Mouse (Mus musculus) limb, embryonic 10.5 days (tissue): ENCODE data around the gene Tbc1d5. TPM values are rescaled to one million over a fixed set of nuclear protein-coding genes. Genes with fewer than 3 reads are reported as not detected.

Experiments used
- DNase-seq: peaks from one replicate; pipeline ENCODE4 v3.0.0-alpha.2; 2017; ENCODE audit warnings: low spot score
- H3K27ac ChIP-seq: fragments of 300-500 bp; sonication (generic); 2 replicates; pipeline ENCODE4 v1.5.1; 2016; ENCODE audit warnings: mild to moderate bottlenecking
- H3K27me3 ChIP-seq: fragments of 300-500 bp; sonication (generic); 2 replicates; pipeline ENCODE4 v1.6.1; 2016; ENCODE audit warnings: low read depth, mild to moderate bottlenecking; ENCODE audit not compliant: poor library complexity, severe bottlenecking
- H3K36me3 ChIP-seq: fragments of 300-500 bp; sonication (generic); 2 replicates; pipeline ENCODE4 v1.6.1; 2016; ENCODE audit warnings: mild to moderate bottlenecking, moderate library complexity
- H3K4me1 ChIP-seq: fragments of 300-500 bp; sonication (generic); 2 replicates; pipeline ENCODE4 v1.6.1; 2016
- H3K4me3 ChIP-seq: fragments of 300-500 bp; sonication (generic); 2 replicates; pipeline ENCODE4 v1.5.1; 2016; ENCODE audit warnings: mild to moderate bottlenecking, moderate library complexity
- H3K9me3 ChIP-seq: fragments of 300-500 bp; sonication (generic); replicated peaks from 2 replicates; pipeline ENCODE4 v1.6.1; 2016; ENCODE audit warnings: mild to moderate bottlenecking
- whole genome bisulfite sequencing: fragments of 180-500 bp; shearing (Covaris S2); methylation state at CpG from one replicate; pipeline ENCODE4 v1.1.7; 2016; 5-methylcytosine and 5-hydroxymethylcytosine counted together
- polyA plus RNA-seq: library from polyadenylated mRNA; unstranded; fragments of >200 nt; fragmentation: Nextera tagmentation; extraction: Ambion mirVana; gene quantifications from 2 replicates; pipeline ENCODE4 v1.2.1, GENCODE M21; 2016

The Tbc1d5 gene
- polyA plus RNA-seq, 1 experiment from 2014 or later = 11.3 TPM

DNA sequence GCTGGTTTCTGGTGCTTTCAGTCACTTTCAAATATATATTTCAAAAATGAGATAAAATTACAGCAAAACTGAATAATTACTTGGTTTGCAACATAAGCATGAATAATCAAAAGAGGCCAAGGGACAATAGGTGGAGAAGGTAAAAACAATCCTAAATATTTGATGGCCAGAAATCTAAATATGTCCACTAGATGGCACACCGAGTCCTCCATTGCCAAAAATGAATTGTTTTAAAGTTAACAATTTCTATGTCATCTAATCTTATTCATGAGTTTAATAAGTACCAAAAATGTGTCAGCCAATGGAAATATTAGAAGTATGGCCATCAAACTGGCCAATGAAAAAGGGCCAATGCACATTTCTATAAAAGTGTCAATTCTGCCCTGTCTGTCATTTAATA lies 365.1 kb downstream of the Tbc1d5 start:
- H3K27me3 ChIP-seq = no peaks in the 10 kb centered on the region
- H3K4me1 ChIP-seq = no peaks in the 10 kb centered on the region
- no peak overlapping the region for H3K27ac ChIP-seq
- no peaks in the 10 kb centered on the region for H3K9me3 ChIP-seq
- DNase-seq = no peak
- no peak overlapping the region for H3K4me3 ChIP-seq
- no peaks in the 10 kb centered on the region for H3K36me3 ChIP-seq
- 76% methylated on average over 1 of the region's 1 CpGs for WGBS

- Histone ChIP-seq H3K4me1 (no peaks in the 10 kb centered on the region), H3K9me3 (no peaks in the 10 kb centered on the region), H3K27ac (no peak overlapping the region), H3K4me3 (no peak overlapping the region), H3K27me3 (no peaks in the 10 kb centered on the region), H3K36me3 (no peaks in the 10 kb centered on the region)
- DNase-seq = no peak
- WGBS = 93% methylated on average over 6 of the region's 6 CpGs
Measured at GRCm38 (mm10) chr17:50813580-50813979, 365.6 kb downstream of the Tbc1d5 start.

DNA sequence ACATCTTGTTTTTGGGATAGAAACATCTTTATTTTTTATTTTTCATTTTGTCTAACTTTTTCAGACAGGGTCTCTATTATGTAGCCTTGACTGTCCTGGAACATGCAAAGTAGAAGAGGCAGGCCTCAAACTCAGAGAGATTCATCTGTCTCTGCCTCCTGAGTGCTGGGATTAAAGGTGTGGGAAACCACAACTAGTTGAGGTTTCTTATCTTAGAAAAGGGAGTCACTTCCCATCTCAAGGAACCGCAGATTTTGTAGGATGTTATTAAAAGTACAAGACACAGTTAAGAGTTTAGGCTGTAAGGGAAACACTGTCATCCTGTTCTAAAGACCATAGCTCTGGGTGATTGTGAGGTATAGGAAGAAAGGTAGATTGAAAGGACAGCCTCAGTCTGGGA lies 373.5 kb downstream of the Tbc1d5 start:
- no peak overlapping the region for H3K4me3 ChIP-seq

GRCm38 (mm10) chr17:50803234-50803633 lies 375.9 kb downstream of the Tbc1d5 start:
- H3K9me3 ChIP-seq = no peaks in the 10 kb centered on the region
- WGBS = 91% methylated on average over 6 of the region's 6 CpGs
- H3K4me1 ChIP-seq = peaks cover 2% of the 10 kb centered on the region; the same call in 1 of the 2 replicates
- no peak overlapping the region for H3K27ac ChIP-seq
- H3K27me3 ChIP-seq = no peaks in the 10 kb centered on the region
- no peaks in the 10 kb centered on the region for H3K36me3 ChIP-seq
- no peak overlapping the region for H3K4me3 ChIP-seq
- no peak for DNase-seq

More for the DNA sequence above, 373.5 kb downstream of the Tbc1d5 start:
- DNase-seq = no peak
- Histone ChIP-seq H3K27me3 (no peaks in the 10 kb centered on the region), H3K27ac (no peak overlapping the region), H3K9me3 (no peaks in the 10 kb centered on the region), H3K36me3 (no peaks in the 10 kb centered on the region), H3K4me1 (no peaks in the 10 kb centered on the region)
- WGBS = 96% methylated on average over 1 of the region's 1 CpGs

DNA sequence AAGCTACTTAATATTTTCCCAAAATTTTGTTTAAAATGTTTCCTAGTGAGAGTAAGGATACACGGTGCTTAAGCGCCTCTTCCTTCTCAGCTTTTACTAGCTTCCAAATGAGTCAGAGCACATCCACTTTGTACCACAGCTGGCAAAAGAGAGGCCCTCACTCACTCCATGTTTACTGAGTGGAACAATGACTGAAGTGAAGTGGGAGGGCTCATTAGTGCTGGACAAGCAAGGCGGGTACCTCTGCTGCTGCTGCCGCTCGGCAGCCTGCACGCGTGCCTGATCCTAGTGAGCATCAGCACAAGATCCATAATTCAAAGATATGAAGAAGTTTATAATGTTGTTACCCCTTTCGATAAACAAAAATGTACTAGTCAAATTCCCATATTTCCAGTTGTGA lies 376.8 kb downstream of the Tbc1d5 start:
- no peaks in the 10 kb centered on the region for H3K36me3 ChIP-seq
- no peaks in the 10 kb centered on the region for H3K9me3 ChIP-seq
- no peak overlapping the region for H3K4me3 ChIP-seq
- no peak for DNase-seq
- no peak overlapping the region for H3K27ac ChIP-seq
- WGBS = 92% methylated on average over 8 of the region's 8 CpGs
- peaks cover 2% of the 10 kb centered on the region; the same call in 1 of the 2 replicates for H3K4me1 ChIP-seq
- no peaks in the 10 kb centered on the region for H3K27me3 ChIP-seq

DNA sequence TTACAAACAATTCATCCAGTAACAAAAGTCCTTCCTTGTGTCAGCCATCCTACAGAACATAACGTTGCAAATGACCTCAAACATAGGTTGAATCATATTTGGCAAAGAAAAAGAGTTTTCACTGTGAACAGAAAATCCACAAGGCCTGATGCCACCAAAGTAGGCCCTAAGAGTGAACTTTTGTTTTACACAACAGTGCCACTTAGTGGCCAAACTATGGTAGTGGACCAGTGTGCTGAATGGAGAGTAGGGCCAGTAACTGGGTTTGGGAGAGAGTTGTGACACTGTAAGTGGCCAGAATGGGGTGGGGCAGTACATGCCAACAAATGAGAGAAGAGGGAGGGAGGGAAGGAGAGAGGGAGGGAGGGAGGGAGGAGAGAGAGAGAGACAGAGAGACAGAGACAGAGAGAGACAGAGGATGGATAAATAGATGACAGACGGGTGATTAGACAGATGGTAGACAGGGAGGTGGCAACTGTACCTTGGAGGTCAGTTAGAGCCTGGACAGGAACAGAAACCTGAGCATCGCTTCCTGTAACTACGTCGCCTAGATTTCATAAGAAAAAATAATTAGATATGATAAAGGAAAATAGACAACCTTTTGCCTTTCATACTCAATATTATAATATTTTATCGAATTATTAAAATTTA lies 383.6 kb downstream of the Tbc1d5 start:
- WGBS = 75% methylated on average over 6 of the region's 6 CpGs
- Histone ChIP-seq H3K4me1 (peaks cover 3% of the 10 kb centered on the region; the same call in 1 of the 2 replicates), H3K9me3 (no peaks in the 10 kb centered on the region), H3K4me3 (no peak overlapping the region), H3K36me3 (no peaks in the 10 kb centered on the region), H3K27ac (no peak overlapping the region), H3K27me3 (no peaks in the 10 kb centered on the region)
- peak; percentile 59 for DNase-seq

GRCm38 (mm10) chr17:50791671-50792070 lies 387.5 kb downstream of the Tbc1d5 start:
- Histone ChIP-seq H3K4me1 (peaks cover 4% of the 10 kb centered on the region; the same call in 1 of the 2 replicates), H3K27ac (no peak overlapping the region), H3K4me3 (no peak overlapping the region), H3K27me3 (no peaks in the 10 kb centered on the region), H3K9me3 (no peaks in the 10 kb centered on the region), H3K36me3 (no peaks in the 10 kb centered on the region)
- no peak for DNase-seq
- 85% methylated on average over 2 of the region's 2 CpGs for WGBS

DNA sequence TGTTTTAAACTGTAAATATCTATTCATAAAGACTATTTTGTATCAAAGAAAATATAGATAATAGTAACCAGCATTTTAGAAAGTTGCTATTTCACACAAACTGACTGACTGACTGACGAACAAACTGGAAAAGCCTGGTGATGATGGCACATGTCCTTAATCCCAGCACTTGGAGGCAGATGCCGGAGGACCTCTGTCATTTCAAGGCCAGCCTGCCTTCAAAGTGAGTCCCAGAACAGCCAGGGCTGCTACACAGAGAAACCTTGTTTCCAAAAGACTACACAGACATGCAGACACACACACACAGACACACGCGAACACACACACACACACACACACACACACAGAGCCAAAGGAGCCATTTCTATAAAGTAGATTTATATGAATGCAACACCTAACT lies 390.3 kb downstream of the Tbc1d5 start:
- peaks cover 6% of the 10 kb centered on the region for H3K4me1 ChIP-seq
- 86% methylated on average over 4 of the region's 4 CpGs for WGBS
- DNase-seq = no peak
- no peaks in the 10 kb centered on the region for H3K9me3 ChIP-seq
- no peaks in the 10 kb centered on the region for H3K36me3 ChIP-seq
- H3K4me3 ChIP-seq = no peak overlapping the region
- H3K27me3 ChIP-seq = no peaks in the 10 kb centered on the region
- no peak overlapping the region for H3K27ac ChIP-seq

- Histone ChIP-seq H3K9me3 (no peaks in the 10 kb centered on the region), H3K27me3 (no peaks in the 10 kb centered on the region), H3K36me3 (no peaks in the 10 kb centered on the region), H3K4me3 (no peak overlapping the region), H3K4me1 (no peaks in the 10 kb centered on the region), H3K27ac (no peak overlapping the region)
- no peak for DNase-seq
- 87% methylated on average over 3 of the region's 3 CpGs for WGBS
Measured at GRCm38 (mm10) chr17:50775247-50775646, 403.9 kb downstream of the Tbc1d5 start.

DNA sequence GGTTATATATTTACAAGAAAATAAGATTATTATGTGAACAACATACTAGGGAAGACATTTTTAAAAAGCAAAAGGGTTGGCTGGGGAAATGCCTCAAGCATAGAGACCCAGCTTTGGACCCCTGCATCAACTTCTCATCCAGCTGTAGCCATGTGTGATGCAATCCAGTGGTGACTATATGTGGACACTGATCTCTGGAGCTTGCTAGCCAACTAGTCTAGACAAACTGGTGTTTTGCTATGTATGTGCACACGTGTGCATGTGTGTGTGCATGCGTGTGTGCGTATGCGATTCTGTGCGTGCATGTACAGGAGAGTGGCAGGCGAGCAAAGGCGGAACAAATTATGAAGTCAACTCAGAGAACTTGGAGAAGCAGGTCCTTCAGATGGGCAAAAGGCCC lies 414.8 kb downstream of the Tbc1d5 start:
- H3K36me3 ChIP-seq = no peaks in the 10 kb centered on the region
- WGBS = 96% methylated on average over 7 of the region's 7 CpGs

DNA sequence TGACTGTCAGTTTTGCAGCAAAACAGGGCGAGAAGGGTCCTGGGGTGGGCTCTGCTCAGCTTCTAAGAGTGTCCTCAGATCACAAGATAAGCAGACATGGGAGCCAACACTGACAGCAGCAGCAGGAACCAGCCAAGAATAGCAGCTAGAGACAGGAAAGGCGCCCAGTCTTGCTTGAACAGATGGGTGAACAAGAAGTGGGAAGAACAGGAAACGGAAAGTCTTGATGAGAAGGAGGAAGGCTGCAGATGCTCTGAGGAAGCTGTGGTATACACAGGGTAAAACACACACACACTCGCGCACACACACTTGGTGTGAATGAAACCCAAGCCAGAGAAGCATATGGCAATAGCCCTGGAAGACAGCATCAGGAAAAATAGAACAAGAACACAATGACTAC lies 415.7 kb downstream of the Tbc1d5 start:
- no peaks in the 10 kb centered on the region for H3K36me3 ChIP-seq
- WGBS = 84% methylated on average over 5 of the region's 5 CpGs
- no peaks in the 10 kb centered on the region for H3K9me3 ChIP-seq
- H3K4me3 ChIP-seq = no peak overlapping the region
- no peak for DNase-seq
- no peaks in the 10 kb centered on the region for H3K27me3 ChIP-seq
- no peak overlapping the region; the same call in 1 of the 2 replicates for H3K27ac ChIP-seq
- H3K4me1 ChIP-seq = no peaks in the 10 kb centered on the region

More for the DNA sequence above, 414.8 kb downstream of the Tbc1d5 start:
- H3K27me3 ChIP-seq = no peaks in the 10 kb centered on the region
- H3K9me3 ChIP-seq = no peaks in the 10 kb centered on the region
- no peaks in the 10 kb centered on the region for H3K4me1 ChIP-seq
- DNase-seq = no peak
- H3K4me3 ChIP-seq = no peak overlapping the region
- no peak overlapping the region for H3K27ac ChIP-seq

GRCm38 (mm10) chr17:50762231-50762630 lies 416.9 kb downstream of the Tbc1d5 start:
- WGBS = 92% methylated on average over 5 of the region's 5 CpGs
- H3K36me3 ChIP-seq = no peaks in the 10 kb centered on the region
- no peak for DNase-seq
- no peak overlapping the region for H3K27ac ChIP-seq
- no peak overlapping the region for H3K4me3 ChIP-seq
- H3K27me3 ChIP-seq = no peaks in the 10 kb centered on the region
- H3K9me3 ChIP-seq = no peaks in the 10 kb centered on the region
- H3K4me1 ChIP-seq = no peaks in the 10 kb centered on the region

- Histone ChIP-seq H3K4me3 (no peak overlapping the region), H3K4me1 (no peaks in the 10 kb centered on the region), H3K36me3 (no peaks in the 10 kb centered on the region), H3K27ac (no peak overlapping the region), H3K27me3 (no peaks in the 10 kb centered on the region), H3K9me3 (no peaks in the 10 kb centered on the region)
- no peak for DNase-seq
- 78% methylated on average over 5 of the region's 5 CpGs for WGBS
Measured at GRCm38 (mm10) chr17:50761082-50761481, 418.1 kb downstream of the Tbc1d5 start.
